Mouse (Mus musculus): Measurements from ENCODE around the gene Soat2.

DNA sequence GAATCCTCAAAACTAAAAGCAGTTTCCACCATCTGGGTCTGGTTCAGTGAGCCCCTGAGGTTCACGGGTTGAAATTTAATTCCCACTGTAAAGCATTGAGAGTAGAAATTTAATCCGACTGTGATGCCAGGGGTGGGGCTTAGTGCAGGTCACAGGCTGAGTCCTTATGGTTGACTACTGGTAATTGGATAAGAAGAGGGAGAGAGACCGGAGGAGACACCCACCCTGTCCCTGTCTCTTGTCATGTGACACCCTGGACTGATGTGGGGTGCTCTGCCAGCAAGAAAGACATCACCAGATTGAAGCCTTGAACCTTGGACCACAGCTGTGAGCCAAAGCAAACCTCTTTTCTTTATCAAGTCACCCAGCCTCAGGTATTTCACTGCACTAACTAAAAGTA, 32.8 kb downstream of the Soat2 start:
- no peak for TF ChIP-seq CTCF (IDR thresholded peaks at IDR 0.05; ENCODE audit: borderline replicate concordance, control insufficient read depth, extremely low read depth, insufficient read depth, low read length, poor library complexity)
- no peak for TF ChIP-seq POLR2A (IDR thresholded peaks at IDR 0.05; ENCODE audit: control insufficient read depth, extremely low read depth, insufficient read depth, low read length, poor library complexity)
